8 mouse cellular contexts compared by ENCODE assay signal in genomic region chr6:121183414-121184173, GRCm38 (mm10). TPM values are rescaled to one million over a fixed set of nuclear protein-coding genes. Genes with fewer than 3 reads are reported as not detected.
DNase-seq lines count a peak whose midpoint lies in the region; ATAC-seq and TF ChIP-seq lines count a peak whose summit lies in the region.

Pex26 (plus strand) TSS chr6:121183667.

- H3K4me3 ChIP-seq in forebrain, embryonic 15.5 days, result peak within 1 kb of the TSS; percentile 53
- peak within 1 kb of the TSS; percentile 74 for H3K4me3 ChIP-seq in lung, adult 2 months (replicated peaks; ENCODE audit: extremely low read depth, low read depth, low read length)

- H3K9me3 ChIP-seq in forebrain, embryonic 15.5 days, result no peaks in the 10 kb centered on the region

- peaks cover 27% of the 10 kb centered on the region for H3K4me1 ChIP-seq in forebrain, embryonic 15.5 days
- H3K4me1 ChIP-seq in lung, adult 2 months (ENCODE audit: control insufficient read depth, insufficient read depth, low read length), result peaks cover 8% of the 10 kb centered on the region

- H3K27ac ChIP-seq in forebrain, embryonic 15.5 days (replicated peaks), result peak within 1 kb of the TSS; percentile 93

- peak; percentile 66; the same call in 1 of the 2 replicates for TF ChIP-seq POLR2A in lung, adult 2 months (IDR thresholded peaks at IDR 0.05; ENCODE audit: borderline replicate concordance, extremely low read depth, low read depth, low read length)

- under 1% methylated on average over 32 of the region's 32 CpGs for WGBS in forebrain, embryonic 15.5 days
- WGBS in lung, adult 2 months, result 1% methylated on average over 32 of the region's 32 CpGs

- intact Hi-C loops in heart, postnatal 25 days (cut with DNase I), result loop anchor here (2.0 to 5.0 kb wide), 2 partner anchors 266 to 349 kb away; partner anchors contain the start of gene Bid

- peak within 1 kb of the TSS; percentile 84 for H3K4me2 ChIP-seq in forebrain, embryonic 15.5 days (replicated peaks)

- peak within 1 kb of the TSS; percentile 70 for H3K9ac ChIP-seq in forebrain, embryonic 15.5 days (replicated peaks)

- peak; percentile 94 for DNase-seq in ES-CJ7 (ENCODE audit: low read depth, low spot score)
- DNase-seq in cerebellum, adult 11 months, result peak; percentile 88
- peak; percentile 84 for DNase-seq in heart, postnatal 25 days (ENCODE audit: low spot score)
- DNase-seq in layer of hippocampus, adult 18-20 months (ENCODE audit: low spot score in 2 of 2), result peak; percentile 90 to 94
- peak; percentile 94 for DNase-seq in lung, adult 2 months
- peak; percentile 89 to 92 for DNase-seq in thymus, adult 18-20 months

- TF ChIP-seq CTCF in lung, adult 2 months (IDR thresholded peaks at IDR 0.05; ENCODE audit: insufficient read depth, low read length), result no peak

- H3K36me3 ChIP-seq in forebrain, embryonic 15.5 days, result peaks cover 6% of the 10 kb centered on the region; the same call in 1 of the 2 replicates

- H3K27me3 ChIP-seq in forebrain, embryonic 15.5 days, result no peaks in the 10 kb centered on the region

- ATAC-seq in forebrain, embryonic 15.5 days (replicated peaks), result peak; percentile 92
- peak; percentile 97 for ATAC-seq in neutrophil, adult 5-6 weeks (ENCODE audit: extremely low read depth, insufficient number of reproducible peaks, low FRiP score, poor library complexity, severe bottlenecking)

RNA-seq across cellular contexts. Expression of gene Pex26, which starts in this region (rescaled TPM):
- 14.2 and 15.7 TPM in 2 replicates for polyA plus RNA-seq in forebrain, embryonic 15.5 days (2015; fragmentation: Nextera tagmentation; extraction: Ambion mirVana)
- 1 to 10 TPM; 6.9 to 7.1 TPM for total RNA-seq in heart, postnatal 25 days (2021)
- 10 to 100 TPM; 11.4 to 12.8 TPM for total RNA-seq in layer of hippocampus, adult 18-20 months (2021)
- polyA plus RNA-seq in lung, adult 2 months (2012; rRNA removed), result 13.0 and 13.5 TPM in 2 replicates
- 8.0 and 10.5 TPM in 2 replicates for total RNA-seq in neutrophil, adult 5-6 weeks (2017)

Comparison
In these comparisons a context has a peak if more than half of its experiments do, and no peak if none do; other contexts are left out.
1. Peak in every context shown above with its lines: DNase-seq, ATAC-seq, H3K4me3 ChIP-seq and H3K27ac ChIP-seq.